Comparison of ENCODE assay signal across 8 mouse cellular contexts in the genomic region with DNA sequence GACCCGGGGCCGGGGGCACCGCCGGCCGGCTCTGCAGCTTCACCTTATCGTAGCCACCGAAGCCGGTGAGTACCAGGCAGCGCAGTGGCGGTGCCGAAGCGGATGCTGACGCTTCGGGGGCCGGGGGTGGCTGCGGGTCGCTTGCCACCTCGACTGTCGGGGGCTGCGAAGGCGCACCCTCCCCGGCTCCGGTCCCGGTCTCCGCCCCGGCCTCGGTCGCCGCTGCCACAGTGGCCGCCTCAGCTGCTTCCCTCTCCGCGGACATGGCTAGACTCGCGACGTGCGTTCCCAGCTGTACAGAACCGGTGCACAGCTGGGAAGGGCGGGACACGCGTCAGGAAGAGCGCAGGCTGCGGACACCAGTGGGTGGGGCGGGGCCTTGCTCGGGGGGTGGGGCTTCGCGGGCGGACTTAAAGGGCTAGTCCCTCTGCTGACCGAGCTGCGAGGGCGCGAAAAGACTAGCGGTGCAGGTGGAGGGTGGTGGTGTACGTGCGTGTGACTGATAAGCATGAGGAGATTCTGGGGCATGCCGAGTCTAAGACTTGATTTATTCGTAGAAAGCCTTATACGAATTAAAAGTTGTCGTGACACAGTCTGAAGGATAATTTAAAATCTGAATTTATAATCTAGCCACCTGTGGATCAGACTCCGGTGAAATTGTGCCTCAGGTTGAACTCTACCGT. TPM values are rescaled to one million over a fixed set of nuclear protein-coding genes. Genes with fewer than 3 reads are reported as not detected.
DNase-seq lines count a peak whose midpoint lies in the region; ATAC-seq lines count a peak whose summit lies in the region.

A gene (minus strand): TSS at position 362 of the 683 bp plus-strand sequence.

- H3K9me3 ChIP-seq in embryonic facial prominence, embryonic 15.5 days (replicated peaks): no peaks in the 10 kb centered on the region
- H3K9me3 ChIP-seq in heart, embryonic 14.5 days (ENCODE audit: control insufficient read depth, low read length): no peaks in the 10 kb centered on the region
- no peaks in the 10 kb centered on the region for H3K9me3 ChIP-seq in liver, embryonic 15.5 days (replicated peaks)
- no peaks in the 10 kb centered on the region for H3K9me3 ChIP-seq in neural tube, embryonic 11.5 days (ENCODE audit: control insufficient read depth, low read length)
- H3K9me3 ChIP-seq in stomach, embryonic 15.5 days: no peaks in the 10 kb centered on the region

- peak within 1 kb of the TSS; percentile 87 for H3K4me3 ChIP-seq in embryonic facial prominence, embryonic 15.5 days (replicated peaks)
- H3K4me3 ChIP-seq in heart, embryonic 14.5 days (ENCODE audit: control insufficient read depth in 1 of 2, insufficient read depth in 1 of 2, low read depth in 1 of 2, low read length in 2 of 2): peak within 1 kb of the TSS; percentile 69 to 80
- peak within 1 kb of the TSS; percentile 67 for H3K4me3 ChIP-seq in liver, embryonic 15.5 days (replicated peaks)
- peak within 1 kb of the TSS; percentile 83 for H3K4me3 ChIP-seq in neural tube, embryonic 11.5 days (ENCODE audit: low read depth, low read length)
- H3K4me3 ChIP-seq in stomach, embryonic 15.5 days (replicated peaks): peak within 1 kb of the TSS; percentile 89

- H3K27me3 ChIP-seq in embryonic facial prominence, embryonic 15.5 days: no peaks in the 10 kb centered on the region
- H3K27me3 ChIP-seq in heart, embryonic 14.5 days (ENCODE audit: control insufficient read depth, insufficient read depth, low read length): no peaks in the 10 kb centered on the region
- peaks cover 77% of the 10 kb centered on the region for H3K27me3 ChIP-seq in liver, embryonic 15.5 days
- no peaks in the 10 kb centered on the region for H3K27me3 ChIP-seq in neural tube, embryonic 11.5 days (ENCODE audit: control insufficient read depth, insufficient read depth, low read length)
- no peaks in the 10 kb centered on the region for H3K27me3 ChIP-seq in stomach, embryonic 15.5 days (replicated peaks)

- H3K27ac ChIP-seq in embryonic facial prominence, embryonic 15.5 days (replicated peaks): peak within 1 kb of the TSS; percentile 83
- H3K27ac ChIP-seq in heart, embryonic 14.5 days (replicated peaks in 1 of 2; ENCODE audit: control insufficient read depth in 1 of 2, insufficient read depth in 1 of 2, low read depth in 2 of 2, low read length in 2 of 2): peak within 1 kb of the TSS; percentile 78 to 89
- H3K27ac ChIP-seq in liver, embryonic 15.5 days (replicated peaks): peak within 1 kb of the TSS; percentile 51; the same call in 1 of the 2 replicates
- peak within 1 kb of the TSS; percentile 73 for H3K27ac ChIP-seq in neural tube, embryonic 11.5 days (ENCODE audit: low read depth, low read length)
- H3K27ac ChIP-seq in stomach, embryonic 15.5 days: peak within 1 kb of the TSS; percentile 94

- peak within 1 kb of the TSS; percentile 84 for H3K4me2 ChIP-seq in embryonic facial prominence, embryonic 15.5 days (replicated peaks)
- H3K4me2 ChIP-seq in heart, embryonic 14.5 days (ENCODE audit: low read length): peak within 1 kb of the TSS; percentile 98
- peak within 1 kb of the TSS; percentile 94 for H3K4me2 ChIP-seq in liver, embryonic 15.5 days
- H3K4me2 ChIP-seq in neural tube, embryonic 11.5 days (ENCODE audit: low read depth): peak within 1 kb of the TSS; percentile 92
- H3K4me2 ChIP-seq in stomach, embryonic 15.5 days: peak within 1 kb of the TSS; percentile 95

- peaks cover 19% of the 10 kb centered on the region for H3K36me3 ChIP-seq in embryonic facial prominence, embryonic 15.5 days
- peaks cover 19% of the 10 kb centered on the region for H3K36me3 ChIP-seq in heart, embryonic 14.5 days (ENCODE audit: control insufficient read depth, insufficient read depth, low read length)
- 0 out of 2 replicates have a peak, but pooled peaks cover 4% of the 10 kb centered on the region for H3K36me3 ChIP-seq in liver, embryonic 15.5 days (replicated peaks)
- peaks cover 2% of the 10 kb centered on the region for H3K36me3 ChIP-seq in neural tube, embryonic 11.5 days (ENCODE audit: control insufficient read depth, insufficient read depth, low read length)
- H3K36me3 ChIP-seq in stomach, embryonic 15.5 days: peaks cover 4% of the 10 kb centered on the region; the same call in 1 of the 2 replicates

- peaks cover 51% of the 10 kb centered on the region for H3K4me1 ChIP-seq in embryonic facial prominence, embryonic 15.5 days
- peaks cover 17 to 41% of the 10 kb centered on the region in 2 experiments for H3K4me1 ChIP-seq in heart, embryonic 14.5 days (ENCODE audit: control insufficient read depth in 2 of 2, insufficient read depth in 2 of 2, low read length in 2 of 2)
- H3K4me1 ChIP-seq in liver, embryonic 15.5 days (replicated peaks): peaks cover 69% of the 10 kb centered on the region
- peaks cover 37% of the 10 kb centered on the region for H3K4me1 ChIP-seq in neural tube, embryonic 11.5 days (ENCODE audit: control insufficient read depth, insufficient read depth, low read length)
- peaks cover 38% of the 10 kb centered on the region for H3K4me1 ChIP-seq in stomach, embryonic 15.5 days

- DNase-seq in 416B (ENCODE audit: low read depth): peak; percentile 82
- DNase-seq in adrenal gland, adult 2 months: peak; percentile 87
- DNase-seq in kidney, postnatal 10 days: peak; percentile 89
- peak; percentile 75 for DNase-seq in neural tube, embryonic 11.5 days (ENCODE audit: low spot score)

- 1% methylated on average over 58 of the region's 60 CpGs for WGBS in embryonic facial prominence, embryonic 15.5 days
- 2% methylated on average over 56 of the region's 60 CpGs for WGBS in heart, embryonic 14.5 days
- WGBS in liver, embryonic 15.5 days (ENCODE audit: insufficient replicate concordance): under 1% methylated on average over 60 of the region's 60 CpGs
- 1% methylated on average over 57 of the region's 60 CpGs for WGBS in neural tube, embryonic 11.5 days
- WGBS in stomach, embryonic 15.5 days: 2% methylated on average over 60 of the region's 60 CpGs

- H3K9ac ChIP-seq in embryonic facial prominence, embryonic 15.5 days: peak within 1 kb of the TSS; percentile 69
- peak within 1 kb of the TSS; percentile 83 for H3K9ac ChIP-seq in heart, embryonic 14.5 days (ENCODE audit: low read length)
- H3K9ac ChIP-seq in liver, embryonic 15.5 days: peak within 1 kb of the TSS; percentile 62
- H3K9ac ChIP-seq in neural tube, embryonic 11.5 days (ENCODE audit: low read length): peak within 1 kb of the TSS; percentile 72
- H3K9ac ChIP-seq in stomach, embryonic 15.5 days: peak within 1 kb of the TSS; percentile 68

- peak; percentile 67; the same call in 1 of the 2 replicates for ATAC-seq in embryonic facial prominence, embryonic 15.5 days (ENCODE audit: insufficient number of reproducible peaks, low FRiP score, low TSS enrichment, low read depth)
- ATAC-seq in heart, embryonic 14.5 days (ENCODE audit: insufficient number of reproducible peaks, insufficient read depth, low FRiP score, low read depth): peak; percentile 61
- peak; percentile 66 for ATAC-seq in liver, embryonic 15.5 days (ENCODE audit: insufficient read depth)
- ATAC-seq in neural tube, embryonic 11.5 days (ENCODE audit: insufficient read depth, low FRiP score, low TSS enrichment): peak; percentile 24; the same call in 1 of the 2 replicates
- ATAC-seq in stomach, embryonic 15.5 days (ENCODE audit: insufficient read depth, low FRiP score, low read depth): peak; percentile 59

RNA-seq across cellular contexts. Expression of the gene that starts here (rescaled TPM):
- total RNA-seq in adrenal gland, adult 2 months (2021): 100 to 1,000 TPM in 1 of 2 experiments, 10 to 100 TPM in 1; 95.6 to 189 TPM
- polyA plus RNA-seq in adrenal gland, adult 2 months (2012; rRNA removed): 151 and 157 TPM in 2 replicates
- polyA plus RNA-seq in embryonic facial prominence, embryonic 15.5 days (2015; fragmentation: Nextera tagmentation; extraction: Ambion mirVana): 59.3 and 61.8 TPM in 2 replicates
- polyA plus RNA-seq in heart, embryonic 14.5 days (2014; fragmentation: Nextera tagmentation; extraction: Ambion mirVana): 24.7 and 31.6 TPM in 2 replicates
- 10.0 and 10.8 TPM in 2 replicates for polyA plus RNA-seq in liver, embryonic 15.5 days (2015; fragmentation: Nextera tagmentation; extraction: Ambion mirVana)
- polyA plus RNA-seq in neural tube, embryonic 11.5 days (2014; fragmentation: Nextera tagmentation; extraction: Ambion mirVana): 52.3 and 55.8 TPM in 2 replicates
- 59.3 and 62.3 TPM in 2 replicates for polyA plus RNA-seq in stomach, embryonic 15.5 days (2015; fragmentation: Nextera tagmentation; extraction: Ambion mirVana)

Comparison
In these comparisons a context has a peak if more than half of its experiments do, and no peak if none do; other contexts are left out.
1. Peak in every context shown above with its lines: DNase-seq, ATAC-seq, H3K4me3 ChIP-seq and H3K27ac ChIP-seq.